Mouse (Mus musculus): ENCODE data around the gene Il17rd.
A peak's percentile ranks its signal among the peaks of the same experiment; 100 is the strongest.

GRCm38 (mm10) chr14:27031142-27031541 lies 7.6 kb upstream of the Il17rd start:
- TF ChIP-seq CTCF (IDR thresholded peaks at IDR 0.05; ENCODE audit: extremely low read depth, insufficient read depth, insufficient read length, insufficient replicate concordance) (peak; percentile 30; the same call in 1 of the 2 replicates), POLR2A (IDR thresholded peaks at IDR 0.05; ENCODE audit: low read depth, low read length) (no peak)

Measured in spleen, adult 2 months (tissue).